Mouse (Mus musculus): ENCODE data around the gene Cyp19a1. TPM values are rescaled to one million over a fixed set of nuclear protein-coding genes. Genes with fewer than 3 reads are reported as not detected.

Cyp19a1 gene
- polyA plus RNA-seq, 1 experiment from 2014 or later: not detected

DNA sequence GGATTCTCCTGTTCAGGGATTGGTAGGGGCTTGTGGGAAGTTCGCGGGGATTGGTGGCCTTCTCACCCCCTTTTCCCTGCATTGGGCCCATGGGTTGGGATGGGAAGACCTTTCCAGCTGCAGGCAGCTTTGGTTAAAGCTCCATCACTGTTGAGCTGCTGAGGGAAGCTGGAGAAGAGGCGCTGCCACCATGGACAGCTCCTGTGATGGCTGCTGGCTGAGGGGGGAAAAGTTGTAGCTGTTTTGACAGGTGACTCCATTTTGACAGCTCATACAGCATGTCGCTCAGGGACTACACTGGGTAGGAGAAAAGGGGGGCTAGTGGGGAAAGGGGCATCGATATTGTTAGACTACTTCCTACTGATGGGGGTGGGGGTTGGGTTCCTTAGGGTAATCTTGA, 3.0 kb upstream of the Cyp19a1 start:
- H3K36me3 ChIP-seq: no peaks in the 10 kb centered on the region
- 37% methylated on average over 5 of the region's 5 CpGs for WGBS
- ATAC-seq (ENCODE audit: insufficient number of reproducible peaks, insufficient read depth, low FRiP score, low TSS enrichment, low read depth): no peak

DNA sequence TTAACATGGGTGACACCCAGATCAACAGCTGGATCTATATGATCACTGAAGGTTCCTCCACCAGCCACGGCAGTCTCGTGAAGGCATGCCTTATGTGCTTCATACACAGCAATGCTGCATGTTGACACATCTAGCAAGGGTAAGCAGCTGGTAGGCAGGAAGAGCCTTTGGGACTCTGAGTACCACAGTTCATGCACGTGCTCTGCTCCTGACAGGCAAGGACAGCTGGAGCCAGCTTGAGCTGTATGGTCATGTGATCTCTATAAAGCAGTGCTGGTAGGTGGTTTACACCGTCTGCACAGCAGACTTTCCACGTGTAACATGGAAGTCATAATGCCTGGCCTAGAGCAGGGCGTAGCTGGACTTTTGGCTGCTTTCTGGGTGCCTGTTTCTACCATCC, 2.1 kb upstream of the Cyp19a1 start:
- ATAC-seq (ENCODE audit: insufficient number of reproducible peaks, insufficient read depth, low FRiP score, low TSS enrichment, low read depth): no peak; the same call in 1 of the 2 replicates
- H3K36me3 ChIP-seq: no peaks in the 10 kb centered on the region
- no peaks in the 10 kb centered on the region for H3K27me3 ChIP-seq
- H3K27ac ChIP-seq: no peak overlapping the region
- WGBS: 56% methylated on average over 6 of the region's 6 CpGs
- H3K9ac ChIP-seq (replicated peaks): no peak overlapping the region
- no peak overlapping the region for H3K4me3 ChIP-seq (replicated peaks)
- H3K4me1 ChIP-seq (replicated peaks): no peaks in the 10 kb centered on the region
- no peaks in the 10 kb centered on the region for H3K9me3 ChIP-seq
- no peak overlapping the region for H3K4me2 ChIP-seq

More for the DNA sequence above, 3.0 kb upstream of the Cyp19a1 start:
- no peaks in the 10 kb centered on the region for H3K9me3 ChIP-seq
- no peak overlapping the region for H3K4me2 ChIP-seq
- no peak overlapping the region for H3K9ac ChIP-seq (replicated peaks)
- H3K27ac ChIP-seq: no peak overlapping the region
- H3K4me1 ChIP-seq (replicated peaks): no peaks in the 10 kb centered on the region
- no peak overlapping the region for H3K4me3 ChIP-seq (replicated peaks)
- H3K27me3 ChIP-seq: no peaks in the 10 kb centered on the region

- no peak for ATAC-seq (ENCODE audit: insufficient number of reproducible peaks, insufficient read depth, low FRiP score, low TSS enrichment, low read depth)
- WGBS: 67% methylated on average over 4 of the region's 4 CpGs
- H3K4me1 ChIP-seq (replicated peaks): no peaks in the 10 kb centered on the region
These were observed 3.2 kb downstream of the Cyp19a1 start for GRCm38 (mm10) chr9:54264754-54265153.

DNA sequence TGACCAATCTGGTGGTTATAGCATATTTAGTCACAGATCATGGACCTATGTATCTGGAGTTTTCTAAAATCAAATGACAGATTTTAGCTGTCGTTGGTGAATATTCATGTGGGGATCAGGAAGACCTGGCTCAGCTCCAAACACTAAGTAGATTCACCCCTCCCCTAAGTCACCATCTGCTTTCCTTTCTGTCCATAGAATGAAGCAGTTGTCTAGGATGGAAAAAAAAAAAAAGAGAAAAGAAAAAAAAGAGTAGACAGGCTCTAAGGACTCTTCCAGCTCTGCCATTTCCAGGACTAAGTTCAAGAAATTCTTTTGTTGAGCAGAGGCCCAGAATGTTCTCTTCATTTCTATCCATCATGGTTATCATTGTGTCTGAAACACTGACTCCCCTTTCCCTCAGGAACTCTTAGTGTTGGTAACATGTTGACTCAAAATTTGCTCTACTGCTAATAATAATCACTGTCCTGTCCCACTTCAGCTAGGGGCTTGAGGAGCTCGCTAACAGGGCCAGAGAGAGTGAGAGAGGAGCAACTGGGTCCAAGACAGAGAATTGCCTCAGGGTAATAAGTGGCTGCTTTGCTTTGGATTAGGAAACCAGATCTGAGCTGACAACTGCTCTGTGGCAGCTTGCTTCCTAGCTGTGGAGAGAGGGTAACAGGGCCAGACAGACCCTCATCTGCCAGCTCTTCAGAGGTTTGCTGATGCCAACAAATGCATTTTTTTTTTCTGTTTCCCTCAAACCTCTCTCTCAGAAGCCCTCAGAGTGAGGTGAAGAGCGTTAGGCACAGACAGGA, 22.8 kb downstream of the Cyp19a1 start:
- H3K4me2 ChIP-seq: no peak overlapping the region
- no peak overlapping the region for H3K9ac ChIP-seq (replicated peaks)
- no peak for ATAC-seq (ENCODE audit: insufficient number of reproducible peaks, insufficient read depth, low FRiP score, low TSS enrichment, low read depth)
- H3K4me1 ChIP-seq (replicated peaks): no peaks in the 10 kb centered on the region
- H3K4me3 ChIP-seq (replicated peaks): no peak overlapping the region
- no peaks in the 10 kb centered on the region for H3K9me3 ChIP-seq
- no peaks in the 10 kb centered on the region for H3K27me3 ChIP-seq
- H3K27ac ChIP-seq: no peak overlapping the region
- 76% methylated on average over 3 of the region's 3 CpGs for WGBS
- no peaks in the 10 kb centered on the region for H3K36me3 ChIP-seq

More at GRCm38 (mm10) chr9:54264754-54265153, 3.2 kb downstream of the Cyp19a1 start:
- Histone ChIP-seq H3K36me3 (no peaks in the 10 kb centered on the region), H3K4me3 (replicated peaks) (no peak overlapping the region), H3K27me3 (no peaks in the 10 kb centered on the region), H3K9ac (replicated peaks) (no peak overlapping the region), H3K4me2 (no peak overlapping the region), H3K9me3 (no peaks in the 10 kb centered on the region), H3K27ac (no peak overlapping the region)

GRCm38 (mm10) chr9:54227580-54227979, 40.3 kb downstream of the Cyp19a1 start:
- no peak for ATAC-seq (ENCODE audit: insufficient number of reproducible peaks, insufficient read depth, low FRiP score, low TSS enrichment, low read depth)
- H3K4me2 ChIP-seq: no peak overlapping the region
- no peaks in the 10 kb centered on the region for H3K9me3 ChIP-seq
- H3K27me3 ChIP-seq: no peaks in the 10 kb centered on the region
- no peak overlapping the region for H3K4me3 ChIP-seq (replicated peaks)
- no peaks in the 10 kb centered on the region for H3K36me3 ChIP-seq
- WGBS: 56% methylated on average over 6 of the region's 6 CpGs
- no peak overlapping the region for H3K27ac ChIP-seq
- no peak overlapping the region for H3K9ac ChIP-seq (replicated peaks)
- H3K4me1 ChIP-seq (replicated peaks): no peaks in the 10 kb centered on the region

GRCm38 (mm10) chr9:54216511-54216910, 51.4 kb downstream of the Cyp19a1 start:
- no peak overlapping the region for H3K9ac ChIP-seq (replicated peaks)
- H3K27ac ChIP-seq: no peak overlapping the region
- H3K9me3 ChIP-seq: no peaks in the 10 kb centered on the region
- ATAC-seq (ENCODE audit: insufficient number of reproducible peaks, insufficient read depth, low FRiP score, low TSS enrichment, low read depth): no peak
- H3K27me3 ChIP-seq: no peaks in the 10 kb centered on the region
- peaks cover 8% of the 10 kb centered on the region for H3K4me1 ChIP-seq (replicated peaks)
- no peak overlapping the region for H3K4me2 ChIP-seq
- 62% methylated on average over 5 of the region's 5 CpGs for WGBS
- H3K4me3 ChIP-seq (replicated peaks): no peak overlapping the region
- no peaks in the 10 kb centered on the region for H3K36me3 ChIP-seq

- H3K9me3 ChIP-seq: no peaks in the 10 kb centered on the region
These were observed 53.0 kb downstream of the Cyp19a1 start for GRCm38 (mm10) chr9:54214881-54215280.

DNA sequence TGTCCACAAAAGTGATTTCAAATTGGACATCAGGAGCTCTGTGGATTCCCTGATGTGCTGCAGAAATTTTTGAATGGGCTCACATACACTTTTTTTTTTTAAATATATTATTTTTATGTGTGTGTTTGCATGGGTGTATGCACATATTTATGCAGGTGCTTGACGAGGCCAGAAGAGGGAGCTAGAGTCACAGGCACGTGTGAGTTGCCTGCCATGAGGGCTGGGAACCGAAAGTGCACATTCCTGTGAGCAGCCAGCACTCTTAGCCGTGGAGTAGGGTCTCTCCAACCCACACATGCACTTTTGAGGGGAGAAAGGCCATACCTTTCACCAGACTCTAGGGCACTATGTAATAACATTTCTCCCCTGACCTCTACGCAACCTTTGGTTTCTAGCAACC, 73.1 kb downstream of the Cyp19a1 start:
- no peak overlapping the region for H3K4me2 ChIP-seq
- ATAC-seq (ENCODE audit: insufficient number of reproducible peaks, insufficient read depth, low FRiP score, low TSS enrichment, low read depth): no peak
- no peaks in the 10 kb centered on the region for H3K27me3 ChIP-seq
- H3K4me3 ChIP-seq (replicated peaks): no peak overlapping the region
- H3K27ac ChIP-seq: no peak overlapping the region
- WGBS: 70% methylated on average over 5 of the region's 5 CpGs
- no peaks in the 10 kb centered on the region for H3K36me3 ChIP-seq
- no peak overlapping the region for H3K9ac ChIP-seq (replicated peaks)
- 0 out of 2 replicates have a peak, but pooled peaks cover 3% of the 10 kb centered on the region for H3K9me3 ChIP-seq
- no peaks in the 10 kb centered on the region for H3K4me1 ChIP-seq (replicated peaks)

More at GRCm38 (mm10) chr9:54214881-54215280, 53.0 kb downstream of the Cyp19a1 start:
- H3K9ac ChIP-seq (replicated peaks): no peak overlapping the region
- no peaks in the 10 kb centered on the region for H3K36me3 ChIP-seq
- no peak overlapping the region for H3K4me2 ChIP-seq
- peaks cover 9% of the 10 kb centered on the region for H3K4me1 ChIP-seq (replicated peaks)
- 90% methylated on average over 9 of the region's 9 CpGs for WGBS
- no peaks in the 10 kb centered on the region for H3K27me3 ChIP-seq
- ATAC-seq (ENCODE audit: insufficient number of reproducible peaks, insufficient read depth, low FRiP score, low TSS enrichment, low read depth): no peak
- no peak overlapping the region for H3K27ac ChIP-seq
- H3K4me3 ChIP-seq (replicated peaks): no peak overlapping the region

DNA sequence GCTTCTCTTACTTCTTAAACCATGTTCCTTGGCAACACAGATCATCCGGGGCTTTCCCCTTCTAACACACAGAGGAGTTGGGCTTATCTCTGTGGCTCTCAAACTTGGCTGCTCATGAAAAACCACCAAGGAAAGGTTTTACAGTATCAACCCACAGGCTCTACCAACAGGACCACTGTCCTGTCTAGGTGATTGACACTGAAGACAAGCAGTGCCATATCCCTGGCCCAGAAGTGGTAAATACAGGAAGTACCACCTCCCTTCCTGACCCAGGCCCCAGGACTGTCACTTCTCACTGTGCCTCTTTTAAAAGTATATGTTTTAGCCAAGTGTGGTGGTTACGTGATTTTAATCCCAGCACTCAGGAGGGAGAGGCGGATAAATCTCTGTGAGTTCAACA, 76.5 kb downstream of the Cyp19a1 start:
- Histone ChIP-seq H3K4me3 (replicated peaks) (no peak overlapping the region), H3K4me2 (no peak overlapping the region), H3K27ac (no peak overlapping the region), H3K9ac (replicated peaks) (no peak overlapping the region), H3K9me3 (0 out of 2 replicates have a peak, but pooled peaks cover 3% of the 10 kb centered on the region), H3K27me3 (no peaks in the 10 kb centered on the region), H3K36me3 (no peaks in the 10 kb centered on the region), H3K4me1 (replicated peaks) (no peaks in the 10 kb centered on the region)
- no peak for ATAC-seq (ENCODE audit: insufficient number of reproducible peaks, insufficient read depth, low FRiP score, low TSS enrichment, low read depth)
- WGBS: 87% methylated on average over 3 of the region's 3 CpGs

GRCm38 (mm10) chr9:54182484-54182883, 85.4 kb downstream of the Cyp19a1 start:
- no peak overlapping the region for H3K27ac ChIP-seq
- no peaks in the 10 kb centered on the region for H3K4me1 ChIP-seq (replicated peaks)
- H3K9me3 ChIP-seq: no peaks in the 10 kb centered on the region
- H3K9ac ChIP-seq (replicated peaks): no peak overlapping the region
- no peak overlapping the region for H3K4me2 ChIP-seq
- H3K4me3 ChIP-seq (replicated peaks): no peak overlapping the region
- H3K27me3 ChIP-seq: no peaks in the 10 kb centered on the region
- no peak for ATAC-seq (ENCODE audit: insufficient number of reproducible peaks, insufficient read depth, low FRiP score, low TSS enrichment, low read depth)
- 90% methylated on average over 7 of the region's 7 CpGs for WGBS
- H3K36me3 ChIP-seq: no peaks in the 10 kb centered on the region

- ATAC-seq (ENCODE audit: insufficient number of reproducible peaks, insufficient read depth, low FRiP score, low TSS enrichment, low read depth): no peak
- H3K4me1 ChIP-seq (replicated peaks): no peaks in the 10 kb centered on the region
- WGBS: 22% methylated on average over 2 of the region's 2 CpGs
- H3K4me2 ChIP-seq: no peak overlapping the region
- no peaks in the 10 kb centered on the region for H3K36me3 ChIP-seq
- H3K4me3 ChIP-seq (replicated peaks): no peak overlapping the region
- H3K27me3 ChIP-seq: no peaks in the 10 kb centered on the region
- no peaks in the 10 kb centered on the region for H3K9me3 ChIP-seq
- no peak overlapping the region for H3K9ac ChIP-seq (replicated peaks)
- no peak overlapping the region for H3K27ac ChIP-seq
These were observed 86.6 kb downstream of the Cyp19a1 start for GRCm38 (mm10) chr9:54181330-54181729.

DNA sequence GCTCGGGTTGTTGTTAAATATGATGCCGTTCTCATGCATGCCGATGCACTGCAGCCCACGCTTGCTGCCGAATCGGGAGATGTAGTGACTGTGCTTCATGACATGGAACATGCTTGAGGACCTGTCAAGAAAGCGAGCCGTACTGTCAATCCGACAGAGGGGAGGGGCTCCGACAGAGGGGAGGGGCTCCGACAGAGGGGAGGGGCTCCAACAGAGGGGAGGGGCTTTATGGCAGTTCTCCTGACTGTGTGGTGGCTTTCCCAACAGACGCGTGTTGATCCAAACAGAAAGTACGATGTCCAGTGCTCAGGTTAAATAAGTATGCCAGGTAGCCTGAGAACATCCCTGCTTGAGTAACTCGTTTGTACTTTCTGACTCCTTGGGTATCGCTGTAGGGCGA, 87.7 kb downstream of the Cyp19a1 start:
- Histone ChIP-seq H3K4me2 (no peak overlapping the region), H3K9me3 (no peaks in the 10 kb centered on the region), H3K27me3 (no peaks in the 10 kb centered on the region), H3K27ac (no peak overlapping the region), H3K4me1 (replicated peaks) (no peaks in the 10 kb centered on the region), H3K36me3 (no peaks in the 10 kb centered on the region), H3K4me3 (replicated peaks) (no peak overlapping the region), H3K9ac (replicated peaks) (no peak overlapping the region)
- WGBS: 68% methylated on average over 17 of the region's 17 CpGs
- ATAC-seq (ENCODE audit: insufficient number of reproducible peaks, insufficient read depth, low FRiP score, low TSS enrichment, low read depth): no peak
